Mouse (Mus musculus) megakaryocyte, embryonic 14.5 days (primary cell): ENCODE data around the gene Ago1. TPM values are rescaled to one million over a fixed set of nuclear protein-coding genes. Genes with fewer than 3 reads are reported as not detected.
A peak's percentile ranks its signal among the peaks of the same experiment; 100 is the strongest.

Experiments used
- H3K27me3 ChIP-seq: replicated peaks from 2 replicates; pipeline ENCODE3; 2012; ENCODE audit warnings: inconsistent platforms
- H3K36me3 ChIP-seq: replicated peaks from 2 replicates; pipeline ENCODE3; 2012; ENCODE audit warnings: low read length, inconsistent platforms, mixed read lengths
- H3K4me1 ChIP-seq: 2 replicates; pipeline ENCODE4 v1.6.1; 2012; ENCODE audit warnings: inconsistent platforms
- H3K4me3 ChIP-seq: replicated peaks from 2 replicates; pipeline ENCODE3; 2012; ENCODE audit warnings: moderate library complexity, mild to moderate bottlenecking, inconsistent platforms
- H3K9me3 ChIP-seq: 2 replicates; pipeline ENCODE4 v1.6.1; 2012; ENCODE audit warnings: inconsistent platforms
- FLI1 ChIP-seq: IDR thresholded peaks from 2 replicates; pipeline ENCODE4 v1.6.1; 2012; ENCODE audit warnings: low read length, inconsistent platforms, mixed read lengths
- GATA1 ChIP-seq: IDR thresholded peaks from 3 replicates; pipeline ENCODE4 v1.6.1; 2012; ENCODE audit warnings: mixed read lengths, low read length, inconsistent platforms, borderline replicate concordance
- polyA plus RNA-seq: library from polyadenylated mRNA; stranded (reverse); fragments of >175 nt; gene quantifications from 2 replicates; pipeline ENCODE4 v1.2.3, GENCODE M21; 2012; ENCODE audit warnings: low replicate concordance; ENCODE audit not compliant: insufficient read depth

Ago1 gene
- polyA plus RNA-seq, 1 experiment: 2.3 TPM

DNA sequence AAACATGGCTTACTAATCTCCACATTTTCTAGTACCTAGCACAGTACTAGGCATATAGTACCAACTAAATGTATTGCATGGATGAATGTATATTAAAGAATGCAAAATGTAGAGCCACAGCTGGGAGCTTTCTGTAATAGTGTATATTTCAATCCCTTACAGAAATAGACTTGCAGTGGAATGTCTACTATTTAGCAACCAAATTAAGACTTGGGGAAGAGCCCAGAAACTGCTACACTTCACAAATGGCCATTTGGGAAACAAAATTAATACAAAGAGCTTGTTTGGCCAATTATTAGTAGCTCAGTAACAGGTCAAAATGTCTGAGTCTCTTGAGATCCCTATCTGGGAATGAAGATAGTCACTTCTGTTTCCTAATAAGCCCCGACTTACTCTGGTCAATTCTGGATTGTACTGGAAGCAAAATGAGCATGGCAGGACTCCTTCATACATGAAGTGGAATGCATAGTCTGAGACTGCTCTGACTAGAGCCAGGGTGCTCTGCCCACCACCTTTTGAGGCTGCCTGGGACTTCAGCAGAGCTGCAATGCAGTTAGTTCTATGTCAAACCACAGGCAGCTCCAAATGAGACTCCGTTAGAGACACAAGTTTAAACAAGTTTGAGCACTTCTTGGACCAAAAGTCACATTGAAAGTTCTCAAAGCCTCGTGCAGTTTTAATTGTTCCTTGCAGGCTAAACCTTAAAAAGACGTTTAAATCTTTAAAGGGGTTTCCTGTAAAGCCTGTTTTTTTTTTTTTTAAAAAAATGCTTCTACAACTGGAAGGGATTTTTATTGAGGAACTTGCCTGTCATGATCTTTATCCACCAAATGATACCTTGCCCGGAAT lies 27.8 kb upstream of the Ago1 start:
- Histone ChIP-seq H3K4me3 (no peak overlapping the region), H3K27me3 (peaks cover 1% of the 10 kb centered on the region), H3K4me1 (peaks cover 8% of the 10 kb centered on the region), H3K9me3 (no peaks in the 10 kb centered on the region), H3K36me3 (no peaks in the 10 kb centered on the region)
- TF ChIP-seq FLI1: no peak
- no peak for TF ChIP-seq GATA1

DNA sequence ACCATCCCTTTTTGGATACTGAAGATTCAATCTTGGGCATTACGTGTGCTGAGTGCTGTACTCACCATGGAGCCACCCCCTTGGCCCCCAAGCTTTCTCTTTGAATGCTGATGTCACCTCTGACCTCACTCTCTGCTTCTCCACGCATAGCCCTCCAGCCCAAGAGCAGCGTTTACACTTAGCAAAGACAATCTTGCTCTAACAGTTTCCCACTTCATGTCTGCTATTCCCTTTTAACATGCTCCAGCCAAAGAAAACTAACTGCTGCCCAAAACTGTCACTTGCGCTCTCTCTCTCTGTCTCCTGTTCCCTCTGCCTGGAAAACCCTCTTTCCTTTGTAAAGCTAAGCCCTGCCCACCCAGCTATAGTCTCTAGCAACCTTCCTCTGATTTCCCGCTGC lies 27.1 kb upstream of the Ago1 start:
- Histone ChIP-seq H3K4me3 (no peak overlapping the region), H3K4me1 (peaks cover 8% of the 10 kb centered on the region), H3K9me3 (no peaks in the 10 kb centered on the region), H3K36me3 (no peaks in the 10 kb centered on the region), H3K27me3 (peaks cover 4% of the 10 kb centered on the region)
- TF ChIP-seq FLI1 (no peak), GATA1 (no peak)

DNA sequence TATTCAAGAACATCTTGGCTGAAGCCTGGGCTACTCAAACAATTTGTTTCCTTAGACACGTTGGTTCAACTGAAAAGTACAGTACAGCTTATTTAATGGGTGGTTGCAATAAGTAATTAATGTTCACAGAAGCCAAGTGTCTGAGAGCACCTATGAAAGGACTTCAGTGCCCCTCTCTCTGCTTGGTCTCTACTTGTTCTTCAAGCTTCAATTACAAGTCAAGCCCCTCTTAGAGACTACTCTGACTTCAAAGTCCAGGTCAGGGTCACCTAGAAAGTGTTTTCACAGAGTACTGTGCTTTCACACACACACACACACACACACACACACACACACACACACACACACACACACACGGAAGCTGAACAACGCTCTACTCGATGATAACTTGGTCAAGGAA lies 25.0 kb upstream of the Ago1 start:
- no peak for TF ChIP-seq FLI1
- no peak for TF ChIP-seq GATA1
- Histone ChIP-seq H3K27me3 (peaks cover 4% of the 10 kb centered on the region), H3K36me3 (no peaks in the 10 kb centered on the region), H3K4me3 (no peak overlapping the region), H3K9me3 (no peaks in the 10 kb centered on the region), H3K4me1 (0 out of 2 replicates have a peak, but pooled peaks cover 4% of the 10 kb centered on the region)

- H3K9me3 ChIP-seq: no peaks in the 10 kb centered on the region
- H3K4me1 ChIP-seq: 0 out of 2 replicates have a peak, but pooled peaks cover 4% of the 10 kb centered on the region
- peaks cover 5% of the 10 kb centered on the region for H3K27me3 ChIP-seq
- no peaks in the 10 kb centered on the region for H3K36me3 ChIP-seq
- no peak overlapping the region for H3K4me3 ChIP-seq
- no peak for TF ChIP-seq GATA1
- no peak for TF ChIP-seq FLI1
Measured at GRCm38 (mm10) chr4:126491977-126492376, 23.6 kb upstream of the Ago1 start.

GRCm38 (mm10) chr4:126490726-126491125 lies 22.3 kb upstream of the Ago1 start:
- peak overlapping the region; percentile 40 for H3K4me3 ChIP-seq
- TF ChIP-seq GATA1 (no peak), FLI1 (no peak)
- H3K27me3 ChIP-seq: peaks cover 5% of the 10 kb centered on the region
- H3K9me3 ChIP-seq: no peaks in the 10 kb centered on the region
- no peaks in the 10 kb centered on the region for H3K36me3 ChIP-seq
- peaks cover 4% of the 10 kb centered on the region; the same call in 1 of the 2 replicates for H3K4me1 ChIP-seq

DNA sequence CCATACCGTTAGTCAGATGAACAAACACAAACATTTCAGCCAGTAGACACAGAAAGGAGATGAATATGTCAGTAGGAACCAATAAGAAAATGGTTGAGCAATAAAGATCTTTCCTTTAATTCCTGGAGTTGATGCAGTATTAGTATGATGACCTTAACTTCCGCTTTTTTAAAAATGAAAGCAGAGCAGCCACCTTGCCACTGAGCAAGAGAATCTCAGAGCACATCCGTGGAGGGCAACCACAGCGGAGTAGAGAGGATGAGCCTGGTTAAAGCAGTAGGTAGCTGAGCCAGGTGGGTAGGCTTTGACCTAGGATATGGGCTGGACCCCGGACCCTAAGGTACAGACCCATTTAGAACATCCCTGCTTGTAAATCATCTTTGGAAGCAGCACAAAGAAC lies 21.4 kb upstream of the Ago1 start:
- Histone ChIP-seq H3K36me3 (no peaks in the 10 kb centered on the region), H3K27me3 (peaks cover 5% of the 10 kb centered on the region), H3K9me3 (no peaks in the 10 kb centered on the region), H3K4me3 (peak overlapping the region; percentile 73), H3K4me1 (peaks cover 13% of the 10 kb centered on the region)
- TF ChIP-seq FLI1 (no peak), GATA1 (no peak)

DNA sequence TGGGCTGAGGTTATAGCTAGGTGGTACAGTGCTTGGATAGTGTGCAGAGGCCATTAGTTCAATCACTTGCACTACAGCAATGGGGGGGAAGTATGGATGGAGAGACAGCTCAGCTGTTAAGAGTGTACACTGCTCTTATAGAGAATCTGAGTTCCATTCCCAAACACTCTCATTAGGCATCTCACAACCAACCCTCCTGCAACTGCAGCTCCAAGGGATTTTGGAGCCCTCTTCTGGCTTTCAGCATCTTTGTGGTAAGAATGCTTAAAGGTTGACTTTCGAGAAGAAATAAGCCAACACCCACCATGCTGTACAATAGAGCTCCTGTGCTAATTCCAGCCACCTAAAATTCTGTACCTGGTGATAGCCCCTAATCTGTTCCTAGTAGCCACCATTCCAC lies 17.8 kb upstream of the Ago1 start:
- no peak overlapping the region for H3K4me3 ChIP-seq
- H3K9me3 ChIP-seq: no peaks in the 10 kb centered on the region
- peaks cover 18% of the 10 kb centered on the region for H3K4me1 ChIP-seq
- no peak for TF ChIP-seq FLI1
- no peak for TF ChIP-seq GATA1
- H3K36me3 ChIP-seq: no peaks in the 10 kb centered on the region
- peaks cover 5% of the 10 kb centered on the region for H3K27me3 ChIP-seq

GRCm38 (mm10) chr4:126485065-126485464 lies 16.7 kb upstream of the Ago1 start:
- Histone ChIP-seq H3K9me3 (no peaks in the 10 kb centered on the region), H3K4me1 (peaks cover 18% of the 10 kb centered on the region), H3K27me3 (peaks cover 3% of the 10 kb centered on the region), H3K36me3 (no peaks in the 10 kb centered on the region), H3K4me3 (no peak overlapping the region)
- no peak for TF ChIP-seq FLI1
- no peak for TF ChIP-seq GATA1

- Histone ChIP-seq H3K4me1 (peaks cover 14% of the 10 kb centered on the region), H3K9me3 (no peaks in the 10 kb centered on the region), H3K4me3 (no peak overlapping the region), H3K27me3 (peaks cover 3% of the 10 kb centered on the region), H3K36me3 (no peaks in the 10 kb centered on the region)
- TF ChIP-seq FLI1 (no peak), GATA1 (no peak)
Measured at GRCm38 (mm10) chr4:126483874-126484273, 15.5 kb upstream of the Ago1 start.

DNA sequence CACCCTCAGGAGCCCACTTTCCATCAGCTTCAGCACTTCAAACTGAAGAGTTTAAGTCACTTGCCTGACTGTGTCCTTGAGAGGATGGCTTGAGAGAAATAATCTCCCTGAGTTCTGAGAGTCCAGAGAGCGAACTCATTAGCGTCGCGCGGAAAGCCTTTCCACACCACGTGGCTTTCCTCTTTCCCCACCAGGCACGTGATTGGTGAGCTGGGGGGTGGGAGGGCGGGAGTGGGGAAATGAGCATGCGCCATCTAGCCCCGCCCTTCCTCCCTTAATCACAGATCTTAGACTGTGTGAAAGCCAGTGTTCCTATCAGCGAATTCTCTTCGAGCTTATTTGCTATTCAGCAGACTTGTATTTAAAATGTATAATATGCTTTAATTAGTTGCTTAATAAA lies 14.6 kb upstream of the Ago1 start:
- TF ChIP-seq FLI1 (no peak), GATA1 (no peak)
- Histone ChIP-seq H3K9me3 (no peaks in the 10 kb centered on the region), H3K4me1 (peaks cover 18% of the 10 kb centered on the region), H3K36me3 (no peaks in the 10 kb centered on the region), H3K27me3 (peaks cover 3% of the 10 kb centered on the region), H3K4me3 (no peak overlapping the region)

GRCm38 (mm10) chr4:126481461-126481860 lies 13.1 kb upstream of the Ago1 start:
- Histone ChIP-seq H3K27me3 (no peaks in the 10 kb centered on the region), H3K4me1 (peaks cover 18% of the 10 kb centered on the region), H3K9me3 (no peaks in the 10 kb centered on the region), H3K4me3 (no peak overlapping the region), H3K36me3 (no peaks in the 10 kb centered on the region)
- TF ChIP-seq FLI1 (no peak), GATA1 (no peak)
